Mouse (Mus musculus): ENCODE measurements around the gene Taok1. TPM values are rescaled to one million over a fixed set of nuclear protein-coding genes. Genes with fewer than 3 reads are reported as not detected.

Taok1 gene
- polyA plus RNA-seq, 1 experiment from 2014 or later: 3.6 TPM

GRCm38 (mm10) chr11:77483510-77484255 is 123.9 kb downstream of the Taok1 start:
- 38% methylated on average over 11 of the region's 11 CpGs for WGBS (ENCODE audit: insufficient replicate concordance)
- H3K9ac ChIP-seq (ENCODE audit: low read depth, low read length): no peak overlapping the region
- no peak overlapping the region for H3K27ac ChIP-seq (ENCODE audit: low read length)
- H3K4me2 ChIP-seq (ENCODE audit: low read depth, low read length): no peak overlapping the region
- H3K4me1 ChIP-seq (ENCODE audit: control insufficient read depth, low read depth, low read length): no peaks in the 10 kb centered on the region
- H3K9me3 ChIP-seq (replicated peaks; ENCODE audit: control insufficient read depth, low read length): no peaks in the 10 kb centered on the region
- ATAC-seq (ENCODE audit: low read depth): no peak
- no peak overlapping the region for H3K4me3 ChIP-seq (ENCODE audit: low read depth, low read length)
- H3K36me3 ChIP-seq (ENCODE audit: control insufficient read depth, insufficient read depth): no peaks in the 10 kb centered on the region
- peaks cover 6% of the 10 kb centered on the region for H3K27me3 ChIP-seq (ENCODE audit: control insufficient read depth, insufficient read depth, low read depth, low read length)

GRCm38 (mm10) chr11:77483043-77483442 is 124.6 kb downstream of the Taok1 start:
- H3K27me3 ChIP-seq (ENCODE audit: control insufficient read depth, insufficient read depth, low read depth, low read length): no peaks in the 10 kb centered on the region; the same call in 1 of the 2 replicates
- 49% methylated on average over 3 of the region's 3 CpGs for WGBS (ENCODE audit: insufficient replicate concordance)

More at GRCm38 (mm10) chr11:77483043-77483442, 124.6 kb downstream of the Taok1 start:
- Histone ChIP-seq H3K36me3 (ENCODE audit: control insufficient read depth, insufficient read depth) (no peaks in the 10 kb centered on the region), H3K27ac (ENCODE audit: low read length) (no peak overlapping the region), H3K9ac (ENCODE audit: low read depth, low read length) (no peak overlapping the region), H3K4me1 (ENCODE audit: control insufficient read depth, low read depth, low read length) (no peaks in the 10 kb centered on the region), H3K9me3 (replicated peaks; ENCODE audit: control insufficient read depth, low read length) (no peaks in the 10 kb centered on the region), H3K4me2 (ENCODE audit: low read depth, low read length) (no peak overlapping the region), H3K4me3 (ENCODE audit: low read depth, low read length) (no peak overlapping the region)
- no peak for ATAC-seq (ENCODE audit: low read depth)

Other genes starting within 250 kb of the Taok1 start
- gene Coro6, start 145.4 kb downstream of the Taok1 start, polyA plus RNA-seq (2015; fragmentation: Nextera tagmentation; extraction: Ambion mirVana): 0.16 and 0.45 TPM in 2 replicates
- 0.37 and 0.41 TPM in 2 replicates for gene Ankrd13b, start 118.1 kb downstream of the Taok1 start, polyA plus RNA-seq (2015; fragmentation: Nextera tagmentation; extraction: Ambion mirVana)
- gene Git1, start 114.3 kb downstream of the Taok1 start, polyA plus RNA-seq (2015; fragmentation: Nextera tagmentation; extraction: Ambion mirVana): 1.3 and 1.5 TPM in 2 replicates
- 3.9 and 5.1 TPM in 2 replicates for gene Abhd15, start 92.7 kb downstream of the Taok1 start, polyA plus RNA-seq (2015; fragmentation: Nextera tagmentation; extraction: Ambion mirVana)
- gene Trp53i13, start 91.8 kb downstream of the Taok1 start, polyA plus RNA-seq (2015; fragmentation: Nextera tagmentation; extraction: Ambion mirVana): 3.4 and 3.7 TPM in 2 replicates
- 0.09 and 0.17 TPM in 2 replicates for gene Gm10392, start 88.6 kb downstream of the Taok1 start, polyA plus RNA-seq (2015; fragmentation: Nextera tagmentation; extraction: Ambion mirVana)
- gene Nufip2, start 78.3 kb upstream of the Taok1 start, polyA plus RNA-seq (2015; fragmentation: Nextera tagmentation; extraction: Ambion mirVana): 1.4 TPM in 2 replicates
- gene Cryba1, start 117.5 kb upstream of the Taok1 start, polyA plus RNA-seq (2015; fragmentation: Nextera tagmentation; extraction: Ambion mirVana): not detected in 2 replicates
- gene Myo18a, start 155.4 kb upstream of the Taok1 start, polyA plus RNA-seq (2015; fragmentation: Nextera tagmentation; extraction: Ambion mirVana): 15.4 and 16.0 TPM in 2 replicates
- 0.51 and 0.81 TPM in 2 replicates for gene Gm10277, start 179.9 kb upstream of the Taok1 start, polyA plus RNA-seq (2015; fragmentation: Nextera tagmentation; extraction: Ambion mirVana)